Mouse (Mus musculus) yolk sac, embryonic 10.5 days (tissue): ENCODE data around the gene Chst8.

Source experiments
- DNase-seq: peaks from one replicate; pipeline ENCODE4 v3.0.0-alpha.2; 2017; ENCODE audit warnings: low spot score

Gene Chst8

DNA sequence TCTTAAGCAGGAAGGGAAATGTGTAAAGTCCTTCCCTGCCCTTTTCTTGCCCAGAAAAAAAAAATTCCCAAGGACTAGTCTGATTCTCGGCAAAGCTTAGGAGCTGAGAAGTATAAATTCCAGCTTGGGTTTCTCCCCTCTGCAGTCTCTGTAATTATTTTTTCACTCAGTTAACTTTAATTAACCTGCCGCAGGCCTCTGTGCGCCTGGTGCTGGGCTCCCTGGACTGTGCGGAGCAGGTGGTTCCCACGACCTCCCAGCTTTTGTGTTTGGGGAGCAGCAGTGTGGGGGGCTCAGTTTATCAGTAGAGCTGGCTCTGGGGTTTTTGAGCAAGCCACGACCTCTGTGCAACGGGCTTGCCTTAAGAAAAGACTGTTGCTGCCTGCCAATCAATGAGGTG lies 62.2 kb downstream of the Chst8 start:
- DNase-seq: no peak

DNA sequence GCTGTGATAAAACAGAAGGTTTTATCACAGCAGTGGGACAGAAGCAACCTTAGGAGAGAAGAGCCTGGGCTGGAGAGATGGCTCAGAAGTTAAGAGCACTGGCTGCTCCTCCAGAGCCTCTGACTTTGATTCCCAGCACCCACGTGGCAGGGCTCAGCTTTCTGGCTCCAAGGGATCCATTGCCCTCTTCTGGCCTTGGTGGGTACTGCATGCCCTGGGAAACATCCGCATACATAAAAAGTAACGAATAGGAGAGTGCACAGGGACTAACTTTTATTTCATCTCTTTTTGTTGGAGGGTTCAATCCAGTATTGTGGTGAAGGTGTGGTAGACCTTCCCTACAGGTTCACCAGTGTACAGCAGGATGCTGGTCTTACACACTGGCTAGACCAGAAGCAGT lies 62.8 kb downstream of the Chst8 start:
- DNase-seq: no peak

DNA sequence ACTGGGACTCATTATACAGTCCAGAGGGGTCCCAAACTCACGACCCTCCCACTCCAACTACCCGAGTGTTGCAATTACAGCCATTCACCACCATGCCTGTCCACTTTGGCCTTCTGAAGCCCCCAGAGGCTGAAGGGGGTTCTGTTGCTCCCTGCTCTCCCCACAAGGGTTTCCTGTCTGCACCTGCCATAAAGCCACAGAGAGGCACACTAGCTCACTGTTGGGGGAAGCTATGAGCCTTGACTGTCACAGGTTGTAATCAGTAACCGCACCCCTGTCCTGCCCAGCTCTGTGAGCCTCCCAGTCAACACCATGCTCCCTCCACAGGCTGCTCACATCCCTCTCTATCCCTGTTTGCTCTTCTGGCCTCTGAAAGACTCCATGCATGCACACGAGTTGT lies 64.0 kb downstream of the Chst8 start:
- DNase-seq: no peak

DNA sequence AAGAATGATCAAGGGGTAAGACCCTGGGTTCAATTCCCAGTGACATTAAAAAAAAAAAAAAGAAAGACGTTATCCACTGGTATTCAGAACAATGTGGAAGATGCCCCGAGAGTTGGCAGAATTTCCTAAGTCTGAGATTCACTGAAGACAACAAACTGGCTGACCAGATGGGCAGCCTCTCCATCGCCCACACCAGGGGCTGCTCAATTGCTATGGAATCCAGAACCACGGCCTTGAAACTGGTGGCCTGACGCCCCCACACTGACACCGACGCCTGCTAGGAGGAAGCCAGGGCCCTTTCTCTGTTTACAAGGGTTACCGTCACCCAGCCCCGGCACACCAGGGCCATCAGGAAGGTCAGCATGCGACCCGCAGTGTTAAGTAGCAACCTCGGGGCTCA lies 64.8 kb downstream of the Chst8 start:
- no peak for DNase-seq

DNA sequence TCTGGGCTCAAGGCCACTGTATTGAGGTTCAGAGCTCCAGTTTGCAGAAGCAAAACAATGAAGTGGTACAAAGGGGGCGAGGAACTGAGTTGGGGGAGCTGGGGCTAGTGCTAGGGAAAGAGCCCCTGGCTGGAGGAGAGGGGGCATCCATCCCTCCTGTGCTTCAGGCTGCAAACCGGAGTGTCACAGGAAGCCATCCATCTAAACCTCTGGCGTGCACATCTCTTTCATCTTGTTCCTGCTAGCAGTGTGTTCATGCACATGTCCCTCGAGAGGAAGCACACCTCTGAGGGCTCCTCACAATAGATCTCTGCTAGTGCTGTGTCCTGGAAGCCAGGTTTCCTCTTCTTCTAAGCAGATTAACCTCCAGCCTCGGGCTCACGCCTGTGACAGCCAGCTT lies 65.9 kb downstream of the Chst8 start:
- DNase-seq: no peak

DNA sequence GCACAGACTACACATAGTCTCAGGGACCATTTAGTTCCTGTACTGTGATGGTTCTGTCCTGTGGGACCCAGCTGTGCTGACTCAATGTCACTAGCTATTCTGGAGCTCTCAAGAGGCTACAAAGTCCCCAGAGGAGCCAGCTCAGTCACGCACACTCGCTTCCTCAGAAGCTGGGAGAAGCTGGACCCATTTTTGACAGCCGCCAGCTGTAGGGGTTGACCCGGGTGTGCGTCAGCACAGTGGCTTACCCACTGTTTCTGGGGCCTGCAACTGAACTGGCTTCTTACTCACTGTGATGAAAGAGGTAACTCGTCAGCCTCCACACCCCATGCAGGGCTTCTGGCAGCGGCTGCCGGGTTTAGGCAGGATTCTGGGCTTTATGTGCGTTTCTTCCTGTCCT lies 66.3 kb downstream of the Chst8 start:
- no peak for DNase-seq

DNA sequence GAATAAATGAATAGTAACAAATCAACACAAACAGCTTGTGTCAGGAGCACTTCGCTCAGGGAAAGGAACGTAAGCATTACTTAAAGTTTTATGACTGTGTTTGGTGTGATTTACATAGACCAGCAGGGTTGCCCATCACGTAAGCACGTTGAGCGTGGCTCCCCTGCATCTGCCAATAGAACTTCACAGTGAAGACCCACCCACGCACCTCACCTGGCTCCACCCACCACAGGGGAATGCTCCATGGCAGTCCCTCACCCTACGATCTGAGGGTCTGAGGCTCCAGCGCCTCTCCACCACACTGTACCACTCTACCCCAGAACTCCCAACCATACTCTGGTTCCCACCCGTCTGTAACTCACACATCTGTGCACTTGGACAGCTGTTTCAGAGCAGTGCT lies 67.1 kb downstream of the Chst8 start:
- no peak for DNase-seq

DNA sequence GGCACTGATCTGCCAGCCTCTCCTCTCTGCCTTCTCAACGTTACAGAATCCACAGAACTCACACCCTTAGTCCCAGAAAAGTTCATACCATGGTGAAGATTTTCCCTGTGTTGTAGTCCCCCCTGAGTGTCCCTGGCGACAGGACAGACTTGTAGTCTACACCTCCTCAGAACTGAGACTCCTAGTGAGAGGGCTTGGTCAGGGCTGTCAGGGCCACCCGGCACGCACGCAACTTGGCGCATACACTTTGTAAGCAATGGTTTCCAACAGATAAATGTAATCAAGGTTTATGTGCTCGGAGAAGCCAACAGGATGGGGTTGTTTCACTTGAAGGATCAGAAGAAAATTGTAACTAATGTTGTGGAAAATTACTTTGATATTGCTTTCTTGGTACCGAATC lies 67.5 kb downstream of the Chst8 start:
- DNase-seq: no peak

DNA sequence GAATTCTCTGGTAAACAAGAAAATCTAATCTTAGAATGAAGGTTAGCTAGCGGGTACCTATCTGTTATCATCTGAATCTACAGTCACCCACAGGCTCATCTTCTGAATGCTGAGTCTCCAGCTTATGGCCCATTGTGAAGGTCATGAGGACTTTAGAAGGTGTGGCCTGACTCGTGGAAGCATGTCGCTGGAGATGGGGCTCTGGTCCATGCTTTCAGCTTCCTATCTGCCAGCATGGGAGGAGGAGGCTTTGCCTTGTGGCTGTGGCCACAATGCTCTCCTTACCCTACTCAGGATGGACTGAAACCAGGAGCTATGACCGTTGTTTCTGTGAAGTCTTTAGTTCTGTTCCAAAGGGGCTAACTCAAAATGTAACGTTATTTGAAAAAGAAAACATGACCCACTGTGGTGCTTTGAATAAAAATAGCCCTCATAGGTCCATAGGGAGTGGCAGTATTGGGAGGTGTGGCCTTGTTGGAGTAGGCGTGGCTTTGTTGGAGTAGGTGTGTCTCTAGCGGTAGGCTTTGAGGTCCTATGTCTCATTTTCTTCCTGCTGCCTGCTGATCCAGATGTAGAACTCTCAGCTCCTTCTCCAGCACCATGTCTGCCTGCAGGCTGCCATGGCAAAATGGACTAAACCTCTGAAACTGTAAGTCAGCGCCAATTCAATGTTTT lies 69.0 kb downstream of the Chst8 start:
- DNase-seq: no peak

DNA sequence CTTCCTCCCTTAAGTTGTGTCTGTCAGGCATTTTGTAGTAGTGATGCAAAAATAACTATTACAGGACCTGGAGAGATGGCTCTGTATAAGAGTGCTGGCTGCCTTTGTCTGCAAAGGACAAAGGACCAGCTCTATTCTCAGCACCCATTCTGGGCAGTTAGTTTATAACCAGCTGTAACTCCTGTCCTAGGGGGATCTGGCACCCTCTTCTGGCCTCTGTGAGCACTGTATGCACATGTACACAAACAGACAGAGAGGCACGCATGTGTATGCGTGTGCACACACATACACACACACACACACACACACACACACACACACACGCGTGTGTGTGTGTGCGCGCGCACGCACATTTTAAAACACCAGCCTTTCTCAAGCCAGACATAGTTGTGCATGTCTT lies 73.1 kb downstream of the Chst8 start:
- DNase-seq: no peak

DNA sequence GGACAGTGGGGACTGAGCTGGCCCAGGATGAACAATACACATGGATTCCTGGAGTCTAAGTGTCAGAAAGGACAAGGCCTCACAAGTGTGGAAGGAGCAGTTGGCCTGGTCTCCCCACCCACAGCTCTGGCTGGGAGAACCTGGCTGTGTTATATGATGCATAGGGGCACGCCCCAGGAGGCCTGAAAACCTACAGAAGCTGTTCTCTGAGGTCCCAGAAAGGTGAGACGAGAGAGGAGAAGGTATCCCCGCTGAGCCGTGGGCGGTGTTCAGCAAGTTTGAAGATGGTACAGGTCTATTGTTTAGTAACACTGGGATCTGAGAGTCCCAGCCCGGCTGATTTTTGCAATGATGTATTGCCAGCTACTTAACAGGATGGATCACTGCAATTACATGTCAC lies 75.3 kb downstream of the Chst8 start:
- DNase-seq: no peak

DNA sequence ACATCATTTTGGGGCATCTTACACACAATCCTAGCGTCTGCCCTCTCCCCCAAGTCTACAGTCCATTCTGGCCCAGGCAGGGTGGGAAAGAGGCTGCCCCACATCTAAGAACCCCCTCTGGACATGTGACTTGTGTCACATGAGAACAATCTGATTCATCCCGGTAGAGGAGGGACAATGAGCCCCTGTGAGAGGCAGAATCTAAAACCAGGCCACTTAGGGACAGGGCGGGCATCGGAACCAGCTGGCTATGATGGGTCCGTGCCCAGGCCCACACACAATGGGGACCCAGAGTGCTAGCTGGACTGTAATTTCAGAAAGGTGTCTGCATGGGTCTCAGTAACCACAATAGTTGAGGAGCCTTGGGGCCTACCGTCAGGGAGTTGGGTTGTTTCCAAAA lies 78.2 kb downstream of the Chst8 start:
- DNase-seq: no peak

DNA sequence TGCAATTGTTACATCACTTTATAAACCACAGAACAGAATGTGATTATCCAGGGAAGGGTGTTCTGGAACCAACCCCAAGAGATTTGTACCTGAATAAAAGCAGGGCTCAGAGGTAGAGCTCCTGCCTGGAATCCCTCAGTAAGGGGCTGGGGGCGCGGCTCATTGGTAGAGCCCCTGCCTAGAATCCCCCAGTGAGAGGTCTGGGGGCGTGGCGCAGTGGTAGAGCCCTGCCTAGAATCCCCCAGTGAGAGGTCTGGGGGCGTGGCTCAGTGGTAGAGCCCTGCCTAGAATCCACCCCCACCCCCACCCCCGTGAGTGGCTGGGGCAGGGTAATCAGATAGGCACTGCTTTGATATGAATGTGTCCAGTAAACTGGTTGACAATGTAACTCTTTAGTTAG lies 83.6 kb downstream of the Chst8 start:
- DNase-seq: no peak

DNA sequence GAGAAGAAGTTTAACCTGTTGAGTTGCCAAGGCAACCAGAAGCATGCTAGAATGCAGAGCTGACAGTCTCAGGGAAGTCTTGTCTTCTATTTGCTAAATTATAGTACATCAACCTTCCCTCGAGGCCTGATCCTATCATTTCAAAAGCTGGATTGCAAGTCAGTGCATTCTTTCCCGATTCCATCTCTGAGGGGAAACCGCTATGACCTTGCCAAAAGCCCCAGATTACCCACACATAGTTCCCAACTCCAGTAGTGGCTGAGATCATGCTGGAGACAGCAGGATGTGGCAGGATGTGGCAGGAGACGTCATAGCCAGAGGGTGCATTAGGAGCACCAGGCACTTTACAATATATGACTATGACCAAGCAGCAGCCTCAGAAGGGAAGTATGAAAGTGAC lies 87.3 kb downstream of the Chst8 start:
- no peak for DNase-seq

DNA sequence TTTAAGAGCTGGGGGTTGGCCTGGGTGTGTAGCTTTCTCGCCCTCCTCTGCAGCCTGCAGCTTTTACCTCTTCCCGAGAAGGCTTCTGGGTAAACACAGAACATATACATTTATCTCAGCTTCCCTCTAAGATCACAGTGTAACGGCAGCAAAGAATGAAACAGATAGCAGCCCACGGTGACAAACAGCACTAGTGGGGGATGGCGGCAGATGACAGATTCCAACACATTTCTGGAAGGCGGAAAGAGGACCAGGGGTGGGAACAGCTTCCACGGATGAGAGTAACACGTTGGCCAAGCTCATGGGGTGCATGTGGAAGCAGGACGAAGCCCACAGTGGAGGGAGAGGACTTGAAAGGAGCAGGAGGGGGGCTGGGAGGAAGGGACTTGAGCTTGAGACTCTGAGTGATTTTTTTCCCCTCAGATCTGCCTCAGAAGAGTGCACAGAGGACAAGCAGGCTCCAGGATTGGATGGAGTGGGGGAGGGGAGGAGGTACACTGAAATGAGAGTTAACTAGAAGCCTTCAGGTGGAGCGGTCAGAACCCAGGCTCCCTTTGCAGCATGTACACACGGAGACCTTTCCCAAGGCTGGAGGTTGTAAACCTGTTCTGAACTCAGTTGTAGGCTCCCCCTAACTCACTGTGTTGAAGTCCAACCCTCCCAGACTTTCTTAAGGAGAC lies 89.8 kb downstream of the Chst8 start:
- no peak for DNase-seq

DNA sequence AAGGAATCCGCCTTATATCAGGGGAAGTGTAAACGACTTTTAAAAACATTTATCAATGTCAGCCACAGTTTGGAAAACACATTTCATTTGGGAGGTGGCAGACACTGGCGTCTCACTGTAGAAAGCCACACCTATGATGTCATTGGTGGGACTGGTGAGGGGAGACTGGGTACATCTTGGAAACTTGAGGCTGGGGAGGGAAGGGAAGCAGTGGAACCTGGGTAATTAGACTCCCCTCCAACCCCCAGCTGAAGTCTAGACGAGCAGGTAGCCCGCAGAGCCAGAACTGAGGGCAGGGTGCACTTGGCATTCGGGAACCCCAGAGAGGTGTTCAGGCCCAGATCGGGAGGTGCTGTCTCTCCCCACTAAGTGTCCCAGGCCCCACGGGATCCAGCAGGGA lies 90.4 kb downstream of the Chst8 start:
- no peak for DNase-seq

DNA sequence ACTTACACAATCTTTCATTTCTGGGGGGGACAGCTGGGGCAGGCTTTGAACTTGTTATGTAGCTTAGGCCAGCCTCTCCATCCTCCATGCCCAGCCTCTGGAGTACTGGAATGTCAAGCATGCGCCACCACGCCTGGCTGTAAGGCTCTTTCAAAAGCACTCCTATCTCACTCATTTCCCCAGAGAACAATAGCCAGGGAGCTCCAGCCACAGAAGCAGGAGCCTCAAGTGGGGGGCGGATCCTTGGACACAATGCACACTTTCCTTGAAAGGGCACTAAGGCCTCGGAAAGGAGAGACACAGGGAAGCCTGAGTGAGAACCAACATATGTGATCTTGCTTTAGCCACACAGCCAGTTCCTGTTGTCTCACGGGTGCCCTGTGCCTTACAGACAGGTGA lies 90.9 kb downstream of the Chst8 start:
- peak; percentile 65 for DNase-seq

DNA sequence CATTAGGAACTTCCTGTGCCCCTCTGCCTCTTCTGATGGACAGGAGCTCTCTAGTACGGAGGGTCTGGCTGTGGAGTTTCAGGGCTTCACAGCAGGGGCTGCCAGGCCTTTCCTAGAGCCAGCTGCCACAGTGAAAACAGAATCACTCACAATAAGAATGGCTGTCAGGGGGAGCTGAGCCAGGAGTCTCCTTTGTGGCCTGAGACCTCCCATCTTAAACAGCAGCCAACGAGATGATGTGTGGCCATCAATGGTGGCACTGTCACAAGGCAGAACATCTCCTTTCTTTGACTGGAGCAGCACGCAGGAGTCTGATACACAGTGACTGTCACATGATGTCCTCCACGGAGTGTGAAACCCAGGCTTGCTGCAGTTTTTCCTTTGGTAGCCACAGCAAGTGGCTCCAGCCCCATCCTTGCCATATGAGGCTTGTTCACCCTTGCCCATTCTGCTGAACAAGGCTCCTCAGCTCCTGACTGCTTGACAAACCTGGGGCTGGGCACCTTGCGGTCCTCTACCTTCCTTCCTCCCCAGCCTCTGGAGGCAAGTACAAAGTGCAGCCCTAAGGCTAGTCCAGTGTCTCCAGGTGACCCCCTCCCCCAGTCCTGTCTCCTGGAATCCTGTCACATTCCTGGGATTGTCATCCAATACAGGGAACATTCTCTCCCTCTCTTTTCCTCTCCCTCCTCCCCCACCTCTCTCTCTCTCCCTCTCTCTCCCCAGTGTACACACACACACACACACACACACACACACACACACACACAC lies 91.4 kb downstream of the Chst8 start:
- DNase-seq: peak; percentile 54

DNA sequence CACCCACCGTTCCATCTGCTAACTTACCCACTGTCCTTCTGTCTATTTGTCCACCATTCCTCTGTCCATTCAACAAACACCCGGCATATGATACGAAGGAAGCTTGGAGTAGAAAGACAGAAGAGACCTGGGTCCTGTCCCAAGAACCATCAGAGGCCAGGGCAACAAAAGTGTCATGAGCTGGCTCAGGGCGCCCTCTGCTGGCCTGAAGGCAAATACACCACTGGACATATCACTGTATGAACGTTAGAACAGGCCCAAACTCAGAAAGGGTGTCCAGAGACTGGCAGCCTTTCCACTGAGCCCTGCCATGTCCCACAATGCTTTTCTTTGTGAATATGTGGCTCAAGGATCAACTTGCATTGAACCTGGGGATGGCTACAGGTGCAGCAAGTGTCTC lies 92.9 kb downstream of the Chst8 start:
- peak; percentile 39 for DNase-seq

DNA sequence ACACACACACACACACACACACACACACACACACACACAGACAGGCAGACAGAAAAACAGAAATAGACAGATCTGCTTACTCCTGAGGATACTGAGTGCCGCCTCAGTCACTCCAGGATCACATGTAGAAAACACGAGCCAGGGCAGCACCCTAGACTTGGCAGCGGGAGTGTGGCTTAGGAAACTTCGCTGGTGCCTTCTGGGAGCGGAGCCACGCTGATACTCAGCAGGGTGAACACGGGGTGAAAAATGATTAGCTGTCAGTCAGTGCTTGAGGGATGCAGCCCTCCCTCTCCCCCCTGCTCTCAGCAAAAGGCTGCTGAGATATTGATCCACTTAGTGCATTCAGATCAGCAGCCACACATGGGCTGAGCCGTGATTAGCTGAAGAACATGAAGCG lies 93.9 kb downstream of the Chst8 start:
- DNase-seq: no peak

DNA sequence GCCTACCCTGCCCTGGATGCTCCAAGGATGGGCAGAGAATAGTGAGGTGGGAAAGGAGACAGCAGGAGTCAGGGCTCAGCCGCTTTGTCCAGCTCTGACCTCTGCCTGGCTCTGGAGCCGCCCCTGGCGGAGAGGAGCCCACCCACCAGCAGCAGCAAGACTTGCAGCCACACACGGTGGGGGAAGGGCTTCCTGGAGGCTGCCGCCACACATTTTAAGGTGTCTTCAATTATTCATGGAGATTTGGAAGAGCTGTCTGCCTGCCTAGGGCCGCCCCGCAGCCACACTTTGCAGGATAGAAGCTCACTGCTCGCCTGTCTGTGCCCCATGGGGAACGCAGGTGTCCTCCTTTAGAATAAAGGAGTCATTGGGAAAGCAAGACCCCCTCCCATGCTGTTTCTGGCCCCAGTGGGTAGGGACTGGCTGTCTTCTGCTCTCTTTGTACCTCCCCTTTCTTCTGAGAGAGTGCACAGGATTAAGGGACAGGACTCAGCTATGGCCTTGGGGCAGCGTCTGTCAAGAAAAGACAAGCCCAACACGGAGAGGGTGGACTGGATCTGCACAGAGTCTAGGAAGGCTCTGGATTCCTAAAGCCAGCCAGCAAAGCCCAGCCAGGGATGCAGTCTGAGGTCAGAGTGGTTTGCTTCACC lies 95.2 kb downstream of the Chst8 start:
- no peak for DNase-seq

DNA sequence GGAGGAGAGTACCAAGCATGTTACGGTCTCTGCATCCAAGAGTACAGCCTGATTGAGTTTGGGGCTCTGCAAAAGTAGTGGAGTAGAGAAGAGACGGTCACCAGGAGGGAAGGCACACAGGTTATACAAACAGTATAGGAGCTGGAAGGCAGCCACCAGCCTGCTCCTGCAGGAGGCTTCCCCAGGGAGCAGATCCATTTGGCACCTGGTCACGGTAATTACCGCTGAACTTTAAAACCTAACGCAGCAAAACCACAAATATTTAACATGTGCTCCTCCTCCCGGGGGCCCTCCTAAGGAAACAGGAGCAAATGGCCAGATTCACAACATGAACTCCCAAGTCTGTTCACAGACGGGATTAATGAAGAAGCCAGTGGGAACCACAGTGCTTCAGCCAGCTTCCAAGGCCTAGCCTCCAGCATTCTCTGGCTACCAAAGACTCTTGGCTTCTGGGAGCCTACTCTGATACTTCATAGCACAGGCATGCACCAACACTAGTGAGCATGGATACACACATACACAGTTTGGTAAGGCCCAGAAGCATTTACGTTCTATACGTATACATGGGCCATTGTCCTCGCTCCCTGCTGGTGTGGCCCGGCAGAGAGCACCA lies 97.6 kb downstream of the Chst8 start:
- DNase-seq: no peak

DNA sequence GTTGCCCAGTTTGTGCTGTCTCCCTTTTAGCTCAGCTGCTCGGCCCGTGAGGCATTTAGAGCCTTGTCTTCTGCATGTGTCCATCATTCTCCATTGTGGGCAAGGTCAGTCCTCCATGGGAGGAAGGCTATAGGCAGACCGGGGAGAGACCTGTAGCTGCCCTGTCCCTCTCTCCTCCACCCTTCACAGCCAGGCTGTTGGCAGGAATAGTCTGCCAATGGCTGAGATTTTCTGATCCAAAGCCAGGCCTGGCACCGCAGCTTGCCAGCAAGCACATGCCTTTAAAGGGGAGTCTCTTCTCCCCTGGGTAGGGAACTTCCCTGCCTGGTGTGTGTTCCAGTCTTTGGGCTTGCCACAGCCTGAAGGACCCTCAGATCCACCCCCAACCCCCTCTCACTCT lies 103.4 kb downstream of the Chst8 start:
- no peak for DNase-seq
